Mouse (Mus musculus) small intestine, adult 2 months (tissue): Measurements from ENCODE around the gene Prn.

Source experiments
- CTCF ChIP-seq: fragments of 200-500 bp; IDR thresholded peaks from 2 replicates; pipeline ENCODE4 v1.5.1; 2012; ENCODE audit warnings: low read depth, mild to moderate bottlenecking, control low read depth, inconsistent platforms, low read length, moderate library complexity, mixed read lengths; ENCODE audit not compliant: insufficient replicate concordance, insufficient read length; ENCODE audit errors: extremely low read depth
- POLR2A ChIP-seq: fragments of 200-500 bp; IDR thresholded peaks from 2 replicates; pipeline ENCODE4 v1.6.1; 2012; ENCODE audit warnings: low read depth, mild to moderate bottlenecking, control low read depth, inconsistent platforms, low read length, moderate library complexity

GRCm38 (mm10) chr2:131873376-131873775 is 36.4 kb upstream of the Prn start:
- TF ChIP-seq CTCF (no peak), POLR2A (no peak)
